Mouse (Mus musculus) heart, postnatal 4 days (tissue): ENCODE data around the gene Emc10. TPM values are rescaled to one million over a fixed set of nuclear protein-coding genes. Genes with fewer than 3 reads are reported as not detected.
A peak's percentile ranks its signal among the peaks of the same experiment; 100 is the strongest.

Experiments
- DNase-seq: peaks from one replicate; pipeline ENCODE4 v3.0.0; 2021
- total RNA-seq, 2 experiments: library from RNA; stranded (reverse); gene quantifications; 2 replicates each; pipeline ENCODE4 v1.2.3; 2021

Emc10 gene
- 10 to 100 TPM; 91.4 to 93.4 TPM for total RNA-seq

DNA sequence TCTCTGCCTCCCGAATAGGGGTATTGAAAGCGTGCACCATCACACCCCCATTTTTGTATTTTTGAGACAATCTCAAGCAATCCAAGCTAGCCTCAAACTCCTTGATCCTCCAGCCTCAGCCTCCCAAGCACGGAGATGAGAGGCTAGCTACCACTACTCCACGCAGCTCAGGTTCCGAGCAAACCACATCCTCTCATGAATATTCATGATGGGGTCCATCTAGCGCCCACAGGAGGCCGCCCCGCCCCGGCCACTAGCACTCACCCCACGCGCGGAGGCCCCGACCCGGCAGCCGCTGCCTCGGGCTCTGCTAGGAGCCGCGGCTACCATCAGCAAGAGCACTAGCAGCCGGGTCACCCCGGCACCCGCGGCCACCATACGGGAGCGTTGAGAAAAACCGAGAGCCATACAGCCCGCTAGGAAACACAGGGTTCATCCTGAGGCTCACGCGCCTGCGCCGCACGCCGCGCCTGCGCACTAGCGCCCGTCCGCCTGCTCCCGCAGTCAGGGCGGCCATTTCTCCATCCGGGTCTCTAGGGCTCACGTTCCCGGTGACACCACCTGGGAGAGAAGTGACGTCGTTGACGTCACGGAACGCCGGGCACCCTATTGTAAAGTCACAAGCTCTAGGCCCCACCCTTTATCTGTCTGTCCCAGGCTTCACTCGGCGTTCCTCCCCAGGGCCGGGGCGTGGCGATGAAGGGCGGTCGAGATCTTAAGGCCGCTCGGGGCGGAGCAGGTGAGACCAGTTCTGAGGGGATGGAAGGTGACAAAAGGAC is at the start of gene Emc10, which contains the start of gene Fam71e1:
Emc10 (minus strand) TSS at position 538 of the 779 bp plus-strand sequence.
Fam71e1 (plus strand) TSS at position 590 of the 779 bp plus-strand sequence.
- DNase-seq, result peak; percentile 97

DNA sequence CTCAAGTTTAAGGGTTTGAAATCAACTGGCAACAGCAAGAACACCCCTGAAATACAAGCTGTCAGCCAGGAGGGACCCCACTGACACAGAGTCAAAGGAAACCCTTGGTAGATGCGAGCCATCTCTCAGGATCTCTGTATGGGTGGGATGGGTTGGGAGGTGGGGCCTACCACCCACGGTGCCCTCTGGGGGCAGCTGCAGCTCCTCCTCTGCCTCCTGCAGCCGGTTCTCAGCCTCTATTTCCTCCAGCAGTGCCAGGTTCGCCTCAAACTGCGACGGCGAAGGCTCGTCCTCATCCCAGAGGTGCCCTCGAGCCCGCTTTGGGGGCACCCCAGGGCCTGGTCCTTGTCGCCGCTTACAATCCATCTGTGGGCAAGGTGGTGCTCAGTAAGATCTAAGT is 46.7 kb upstream of the Emc10 start:
- no peak for DNase-seq

DNA sequence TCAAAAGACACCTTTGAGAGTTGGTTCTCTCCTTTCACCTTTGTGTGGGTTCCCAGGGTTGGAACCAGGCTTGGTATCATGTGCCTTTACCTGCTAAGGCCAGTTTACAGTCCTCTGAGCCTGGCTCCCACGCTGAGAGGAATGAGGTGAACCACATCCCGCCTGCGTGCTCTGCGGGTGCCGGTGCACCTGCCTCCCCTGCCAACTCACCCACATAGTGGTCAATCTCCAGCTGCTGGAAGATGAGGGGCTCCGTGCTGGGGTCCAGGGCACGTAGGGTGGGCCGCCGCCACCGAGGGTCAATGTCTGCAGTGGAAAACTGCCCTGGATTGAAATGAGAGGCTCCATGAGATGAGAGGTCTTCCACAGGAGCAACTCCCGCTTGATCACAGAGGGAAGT is 46.2 kb upstream of the Emc10 start:
- no peak for DNase-seq

DNA sequence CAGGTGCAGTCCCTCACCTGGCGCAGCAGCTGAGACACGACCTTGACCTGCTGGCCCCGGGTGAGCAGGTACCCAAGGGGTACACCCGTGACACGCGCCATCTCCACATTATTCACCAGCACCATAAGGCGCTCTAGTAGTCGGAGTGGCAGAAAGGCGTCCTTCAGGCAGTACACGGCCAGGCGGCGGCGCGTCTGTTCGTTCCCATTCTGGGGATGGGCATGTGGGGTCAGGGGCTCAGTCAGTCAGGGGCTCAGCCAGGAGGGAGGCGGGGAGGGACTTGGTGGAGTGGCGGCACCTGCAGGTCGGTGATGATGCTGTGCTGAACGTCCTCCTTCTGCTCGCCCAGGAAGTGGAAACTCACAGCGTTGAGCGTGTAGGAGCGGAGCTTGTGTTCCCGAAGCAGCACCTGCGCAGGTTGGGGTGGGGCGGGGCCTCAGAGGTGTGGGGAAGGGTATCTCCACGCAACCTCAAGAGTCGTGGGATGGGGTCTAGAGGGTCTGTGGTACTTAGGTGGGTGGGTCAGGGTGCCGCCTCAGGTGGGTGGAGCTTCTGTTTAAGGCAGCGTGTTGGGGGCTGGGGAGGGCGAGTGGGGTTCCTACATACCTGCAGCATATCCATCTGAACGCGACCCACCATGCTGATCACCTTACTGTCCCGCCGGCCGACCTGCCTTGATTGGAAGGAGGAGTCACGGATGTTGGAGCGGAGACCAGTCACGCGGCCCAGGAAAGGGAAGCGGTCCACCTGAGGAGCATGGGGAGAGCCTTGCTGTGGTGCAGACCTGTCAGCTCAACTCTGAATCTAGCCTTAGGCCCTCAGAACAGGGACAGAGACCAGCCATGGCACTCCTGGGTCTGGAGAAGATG is 42.7 kb upstream of the Emc10 start:
- DNase-seq, result no peak

DNA sequence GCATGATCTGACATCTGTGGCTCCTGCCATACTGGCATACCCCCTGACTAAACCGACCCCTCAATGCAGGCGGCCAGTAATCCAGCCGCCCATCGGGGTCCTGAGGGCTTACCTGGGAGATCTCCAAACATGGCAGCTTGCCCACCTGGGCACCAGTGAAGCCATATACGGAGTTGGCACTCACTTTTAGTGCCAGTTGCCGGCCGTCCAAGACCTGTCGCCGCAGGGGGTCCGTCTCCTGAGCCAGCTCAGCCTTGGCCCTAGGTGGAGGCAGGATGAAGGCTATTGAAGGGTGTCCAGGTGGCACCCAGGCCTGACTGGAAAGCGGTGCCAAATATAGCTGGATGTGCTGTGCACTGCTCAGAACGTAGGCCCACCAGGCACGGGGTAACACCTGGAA is 41.2 kb upstream of the Emc10 start:
- no peak for DNase-seq

DNA sequence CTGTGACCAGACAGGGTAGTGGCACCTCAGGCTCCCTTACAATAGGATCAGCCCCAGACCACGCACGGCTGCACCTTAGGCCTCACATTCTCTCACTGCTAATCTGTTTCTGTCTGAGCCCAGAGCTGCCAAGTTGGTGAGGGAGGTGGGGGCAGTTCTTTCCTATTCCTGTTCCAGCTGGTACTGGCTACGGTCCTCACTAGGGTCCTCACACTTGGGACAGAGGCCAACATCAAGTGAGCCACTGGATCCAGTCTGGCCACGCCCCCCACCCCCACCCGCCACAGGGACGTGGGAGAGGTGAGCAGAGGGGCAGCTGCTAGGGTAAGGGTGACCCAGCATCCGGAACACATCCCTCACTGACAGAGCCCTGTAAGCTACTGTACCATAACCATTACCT is 40.7 kb upstream of the Emc10 start:
- no peak for DNase-seq

DNA sequence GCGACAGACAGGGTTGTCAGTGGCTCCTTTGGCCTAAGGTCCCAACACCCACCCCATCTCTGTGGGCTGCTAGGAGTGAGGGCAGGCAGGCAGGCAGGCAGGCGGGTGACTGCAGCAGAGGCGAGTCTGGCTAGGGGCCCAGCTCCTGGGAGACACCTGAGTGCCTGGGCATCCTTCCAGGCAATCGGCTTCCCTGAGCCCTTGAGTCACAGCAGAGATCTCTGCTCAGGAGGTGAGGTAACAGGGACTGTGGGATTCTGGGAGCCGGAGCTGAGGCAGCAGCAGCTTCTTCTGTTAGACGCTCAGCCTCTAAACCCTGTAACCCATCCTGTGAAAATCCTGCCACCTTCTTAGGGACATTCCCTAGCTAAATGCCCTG is 40.2 kb upstream of the Emc10 start:
- DNase-seq, result peak; percentile 66

DNA sequence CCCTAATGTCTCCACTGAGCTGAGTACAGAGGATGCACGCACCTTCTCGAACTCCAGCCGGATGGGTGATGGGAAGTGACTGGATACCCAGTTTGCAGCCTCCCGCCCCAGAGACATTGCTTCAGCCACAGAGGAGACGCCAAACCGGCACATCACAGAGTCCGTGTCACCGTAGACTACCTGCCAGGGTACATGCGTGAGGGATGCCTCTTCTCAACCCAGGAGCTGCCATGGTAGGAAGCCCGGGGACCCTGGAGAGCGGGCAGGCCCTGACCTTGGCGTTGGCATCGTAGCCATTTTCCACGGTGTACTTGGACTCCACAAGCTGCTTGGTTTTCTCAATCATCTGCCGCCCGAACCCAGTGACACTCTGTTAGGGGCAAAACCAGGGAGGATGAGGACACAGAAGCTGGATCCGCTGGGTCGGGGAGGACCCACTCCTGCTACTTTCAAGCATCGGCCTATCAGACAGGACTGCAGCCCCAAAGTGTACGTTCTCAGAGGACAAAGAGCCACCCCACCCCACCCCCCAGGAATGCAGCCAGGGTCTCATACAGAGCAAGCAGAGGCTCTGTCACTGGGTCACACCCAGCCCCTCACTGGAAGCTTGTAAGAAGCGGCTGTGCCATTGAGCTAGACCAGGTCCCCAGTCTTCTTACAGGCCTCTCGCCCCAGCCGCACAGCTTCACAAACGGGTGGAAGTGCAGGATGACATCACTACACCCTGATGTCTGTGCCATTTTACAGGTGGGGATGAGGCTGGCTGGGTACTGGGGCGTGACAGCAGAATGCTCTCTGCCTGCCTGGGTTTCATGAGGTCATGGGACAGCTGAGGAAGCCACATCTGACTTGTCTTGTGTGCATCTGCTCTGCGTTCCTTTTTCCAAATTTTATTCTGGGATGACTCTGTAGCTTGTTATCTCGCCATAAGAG is 39.6 kb upstream of the Emc10 start:
- DNase-seq, result no peak

DNA sequence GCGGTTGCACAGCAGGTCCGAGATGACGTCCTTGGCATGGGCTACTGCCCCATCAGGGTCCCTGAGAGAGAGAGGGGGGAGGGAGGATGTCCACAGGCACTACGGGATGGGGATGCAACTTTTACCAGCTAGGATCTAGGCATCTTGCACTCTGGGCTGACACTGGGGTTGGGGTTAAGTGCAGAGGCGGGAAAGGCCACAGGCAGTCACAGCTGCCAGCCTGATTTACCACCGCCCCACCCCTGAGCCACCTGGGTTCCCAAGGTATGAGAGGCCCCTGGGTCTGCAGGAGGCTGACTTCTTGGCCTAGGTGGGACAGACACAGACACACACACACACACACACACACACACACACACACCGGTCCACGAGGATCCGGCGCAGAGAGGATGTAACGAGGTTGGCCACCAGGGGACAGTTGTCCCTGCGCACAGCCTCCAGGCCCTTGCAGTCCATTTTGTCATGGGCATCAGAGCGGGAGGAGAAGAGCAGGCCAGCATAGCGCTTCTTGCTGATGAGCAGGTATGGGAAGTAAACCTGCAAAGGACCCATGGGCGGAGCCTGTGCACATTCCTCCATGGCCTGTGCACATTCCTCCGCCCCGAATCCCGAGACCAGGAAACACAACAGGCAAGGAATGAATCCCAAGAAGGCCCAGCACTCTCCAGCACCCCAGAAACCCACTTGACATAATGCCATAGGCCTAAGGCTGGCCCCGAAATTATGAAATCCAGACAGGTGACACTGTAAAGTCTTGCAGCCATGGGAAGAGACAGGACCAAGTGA is 38.5 kb upstream of the Emc10 start:
- DNase-seq, result no peak

DNA sequence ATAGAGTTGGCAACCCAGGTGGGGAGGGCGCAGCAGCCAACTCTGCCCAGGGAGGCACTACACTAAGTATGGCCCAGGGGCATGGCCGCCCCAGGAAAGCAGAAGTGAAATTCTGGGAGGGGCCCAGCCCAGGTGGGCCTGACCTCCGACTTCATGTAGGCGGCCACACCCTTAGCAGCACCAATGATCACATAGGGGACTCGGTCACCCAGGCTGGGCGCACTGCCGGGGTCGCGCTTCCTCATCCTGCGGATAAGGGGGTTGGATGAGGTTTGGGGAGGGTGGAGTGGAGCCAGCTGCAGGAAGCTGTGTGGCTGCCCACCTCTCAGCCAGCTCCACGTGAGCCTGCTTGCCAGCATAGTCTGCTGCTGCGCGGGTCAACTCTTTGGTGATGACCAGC is 37.9 kb upstream of the Emc10 start:
- no peak for DNase-seq

DNA sequence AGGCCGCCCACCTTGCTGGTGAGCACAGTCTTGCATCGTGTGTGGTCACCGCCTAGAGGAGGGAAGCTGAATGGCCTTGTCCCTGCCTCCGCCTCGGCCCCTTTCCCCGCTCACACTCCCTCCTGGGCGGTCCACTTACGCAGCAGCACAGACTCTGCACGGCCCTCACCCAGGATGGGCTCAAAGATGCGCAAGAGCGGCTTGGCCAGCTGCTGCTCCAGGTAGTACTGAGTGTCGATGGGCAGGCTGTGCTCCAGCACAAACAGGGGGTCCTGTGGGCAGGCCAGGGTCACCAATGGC is 37.4 kb upstream of the Emc10 start:
- no peak for DNase-seq

DNA sequence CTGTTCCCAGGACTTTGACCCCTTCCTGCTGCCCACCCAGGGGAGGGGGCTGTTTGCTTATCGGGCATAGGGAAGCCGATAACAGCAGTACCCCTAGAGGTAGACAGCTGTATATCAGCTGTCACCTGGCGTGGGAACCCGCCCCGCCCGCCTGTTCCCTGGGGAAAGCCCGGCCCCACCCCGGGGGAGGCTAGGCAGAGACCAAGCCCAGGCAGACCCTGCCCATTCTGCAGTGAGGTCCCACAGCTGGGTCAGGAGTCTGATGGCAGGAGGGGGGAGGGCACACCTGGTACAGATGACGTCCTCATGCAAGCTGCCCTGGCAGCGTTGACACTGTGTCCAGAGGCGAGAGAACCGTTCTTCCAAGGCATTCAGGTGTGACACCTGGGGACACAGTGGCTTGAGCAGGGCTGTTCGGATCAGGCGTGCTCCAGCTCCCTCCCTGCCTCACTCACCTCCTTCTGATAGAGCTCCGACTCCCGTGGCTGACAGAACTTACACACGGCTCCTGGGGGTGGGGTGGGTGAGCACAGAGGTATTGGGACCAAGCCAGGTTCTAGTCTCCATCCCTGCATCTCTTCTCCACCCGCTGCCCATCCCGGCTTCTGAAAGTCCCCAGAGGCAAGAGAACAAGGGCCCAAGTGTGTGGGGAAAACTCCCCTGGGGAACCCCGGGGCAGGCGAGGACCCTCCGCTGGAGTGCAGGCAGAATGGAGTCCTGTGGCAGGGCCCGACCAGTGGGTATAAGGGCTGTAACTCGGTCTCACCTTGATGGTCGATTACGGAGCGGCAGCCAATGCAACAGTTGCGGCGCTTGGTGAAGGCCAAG is 36.8 kb upstream of the Emc10 start:
- DNase-seq, result no peak

DNA sequence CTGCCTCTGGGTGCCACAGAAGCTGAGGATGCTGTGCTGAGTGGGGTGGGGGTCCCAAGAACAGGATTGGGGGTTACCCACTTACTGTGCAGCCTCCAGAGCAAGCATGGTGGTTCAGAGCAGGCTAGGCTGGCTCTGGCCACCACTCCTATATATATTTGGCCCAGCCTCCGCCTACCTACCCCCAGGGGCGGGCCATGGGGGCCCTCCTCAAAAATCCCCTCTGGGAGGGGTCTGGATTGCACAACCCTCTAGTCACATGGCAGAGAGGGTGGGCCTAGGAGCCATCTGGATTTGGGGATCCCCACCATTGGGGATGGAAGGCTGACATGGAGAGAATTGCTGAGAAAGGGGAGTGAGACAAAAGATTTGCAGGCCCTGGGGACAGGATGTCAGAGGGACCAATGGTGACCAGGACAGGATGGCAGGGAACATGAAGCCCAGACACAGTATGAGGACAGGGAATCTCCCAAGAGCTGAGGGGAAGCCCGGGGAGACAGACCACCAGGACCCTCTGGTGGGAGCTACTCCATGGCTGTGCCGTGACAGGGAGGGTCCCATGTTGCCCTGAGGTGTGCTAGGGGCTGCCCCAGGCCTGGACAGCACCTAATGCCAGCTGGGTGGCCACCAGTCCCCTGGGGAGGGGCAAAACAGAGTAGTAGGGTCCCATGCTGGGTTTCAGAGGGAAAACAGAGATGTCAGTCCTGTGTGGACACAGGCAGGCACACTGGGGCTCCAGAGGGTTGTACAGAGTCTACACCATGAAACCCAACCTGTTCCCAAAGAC is 35.8 kb upstream of the Emc10 start, which contains the start of gene Spib:
Spib (minus strand) TSS at position 126 of the 787 bp plus-strand sequence.
- no peak for DNase-seq

DNA sequence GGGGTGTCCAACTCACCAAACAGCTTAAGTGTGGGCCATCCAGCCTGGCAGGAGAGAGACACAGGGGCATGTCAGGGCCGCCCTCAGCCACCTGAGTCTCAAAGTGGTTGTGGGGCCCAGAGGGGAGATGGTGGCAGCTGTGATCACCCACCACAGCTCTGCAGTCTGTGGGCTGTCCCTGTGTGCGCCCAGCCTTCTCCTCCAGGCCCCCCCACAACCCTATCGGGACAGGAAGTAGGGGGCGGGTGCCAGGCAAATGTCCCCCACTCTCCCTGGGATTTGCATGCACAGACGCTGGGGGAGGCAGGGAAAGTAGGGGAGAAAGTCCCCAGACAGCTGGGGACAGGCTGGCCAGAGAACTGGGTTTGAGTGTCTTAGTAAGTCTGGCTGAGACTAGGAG is 34.9 kb upstream of the Emc10 start:
- DNase-seq, result no peak

DNA sequence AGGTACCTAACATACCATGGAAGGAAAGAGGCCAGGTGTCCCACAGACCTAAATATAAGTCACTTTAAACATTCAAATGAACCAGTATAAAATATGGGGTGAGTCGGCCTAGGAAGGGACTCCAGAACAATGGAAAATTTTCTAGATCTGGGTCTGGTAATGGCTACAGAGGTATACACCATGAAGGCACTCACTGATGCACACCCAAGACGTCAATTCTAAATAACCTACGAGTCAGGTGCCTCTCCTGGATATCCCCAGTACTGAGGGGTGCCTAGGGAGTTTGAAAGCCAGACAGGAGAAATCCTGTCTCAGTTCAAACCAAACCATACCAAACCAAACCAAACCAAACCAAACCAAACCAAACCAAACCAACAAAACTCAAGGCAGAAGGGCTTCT is 34.2 kb upstream of the Emc10 start:
- no peak for DNase-seq

DNA sequence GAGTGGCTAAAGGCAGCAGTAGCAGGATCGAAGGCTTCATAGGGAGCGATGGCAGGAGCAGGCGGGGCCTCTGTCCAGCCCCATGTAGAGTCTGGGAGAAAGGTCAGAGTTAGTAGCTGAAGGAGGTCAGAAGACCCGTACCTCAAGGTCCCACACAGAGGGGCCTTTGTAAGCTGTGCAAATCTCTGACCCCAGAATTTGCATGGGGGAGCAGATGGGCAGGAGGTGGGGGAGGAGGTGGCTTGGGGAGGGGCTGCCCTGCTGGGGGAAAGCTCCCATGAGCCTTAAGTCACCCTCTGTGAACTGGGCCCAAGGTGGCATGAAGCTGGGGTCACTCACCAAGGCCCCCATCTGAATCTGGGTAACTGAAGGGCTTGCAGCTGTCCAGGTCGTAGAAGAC is 33.2 kb upstream of the Emc10 start:
- DNase-seq, result no peak

DNA sequence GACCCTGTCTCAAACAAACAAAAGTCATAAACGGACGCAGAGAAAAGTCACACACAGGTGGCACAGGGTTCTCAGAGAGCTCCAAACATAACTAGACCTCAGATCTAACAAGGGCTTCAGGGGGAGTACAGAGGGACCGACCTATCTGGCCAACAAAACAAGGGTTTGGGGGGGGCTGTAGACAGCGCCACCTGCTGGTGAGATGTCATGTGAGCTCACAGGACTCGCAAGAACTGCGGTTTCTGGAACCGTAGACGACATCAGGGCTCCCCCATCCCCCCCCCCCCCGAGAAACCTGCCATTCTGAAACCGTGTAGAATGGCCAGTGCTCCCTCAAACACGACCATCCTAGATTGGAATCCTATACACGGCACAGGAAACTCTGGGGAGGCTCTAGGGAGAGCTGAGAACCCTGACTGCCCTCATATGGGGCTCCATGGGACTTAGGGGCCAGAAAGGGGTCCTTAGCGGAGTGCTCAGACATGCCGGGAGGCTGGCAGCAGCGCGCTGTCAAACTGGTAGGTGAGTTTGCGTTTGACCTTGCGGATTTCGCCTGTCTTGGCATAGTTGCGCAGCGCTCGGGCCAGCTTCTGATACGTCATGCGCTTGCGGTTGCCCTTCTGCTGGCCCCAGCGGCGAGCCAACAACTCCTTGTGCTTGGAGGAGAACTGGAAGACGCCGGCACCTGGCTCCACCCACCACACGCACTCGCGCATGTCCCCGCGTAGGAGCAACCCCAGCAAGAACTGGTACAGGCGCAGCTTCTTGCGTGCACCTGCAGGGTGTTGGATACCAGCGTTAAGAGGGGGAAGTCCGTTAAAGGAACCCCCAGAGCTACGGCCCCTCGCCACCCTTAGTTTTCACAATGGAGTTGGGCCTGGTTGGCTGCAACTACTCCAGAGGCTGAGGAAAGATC is 31.4 kb upstream of the Emc10 start:
- DNase-seq, result peak; percentile 83

DNA sequence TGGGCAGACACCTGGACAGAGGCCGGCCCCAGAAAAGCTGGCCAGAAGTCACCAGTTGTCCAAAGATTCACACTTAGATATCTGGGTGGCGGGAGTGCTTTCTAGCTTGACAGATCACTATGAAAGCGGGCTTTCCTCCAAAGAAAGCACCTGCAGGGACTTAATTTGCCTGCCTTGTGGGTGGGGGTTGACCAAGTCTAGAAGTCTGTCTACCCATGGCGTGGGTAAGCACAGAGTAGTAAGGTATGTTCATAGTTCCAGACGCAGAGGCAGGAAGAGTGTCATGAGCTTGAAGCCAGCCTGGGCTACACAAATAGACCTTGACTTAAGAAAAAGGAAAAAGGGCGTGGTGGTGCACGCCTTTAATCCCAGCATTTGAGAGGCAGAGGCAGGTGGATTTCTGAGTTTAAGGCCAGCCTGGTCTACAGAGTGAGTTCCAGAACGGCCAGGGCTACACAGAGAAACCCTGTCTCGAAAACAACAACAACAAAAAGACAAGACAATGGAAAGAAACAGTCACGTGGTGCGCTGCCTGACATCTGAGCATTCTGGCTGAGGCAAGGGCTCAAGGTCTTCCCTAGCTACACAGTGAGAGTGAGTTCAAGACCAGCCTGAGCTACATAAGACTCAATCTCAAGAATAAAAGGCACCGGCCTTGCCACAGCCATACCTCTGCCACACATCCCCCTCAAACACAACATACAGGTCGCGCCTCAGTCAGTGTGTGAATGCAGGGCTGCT is 30.3 kb upstream of the Emc10 start:
- no peak for DNase-seq
